Mouse (Mus musculus) v-Abl transformed pro-B cells (cell line): ENCODE data around the gene Uba3.

ENCODE experiments used
- in situ Hi-C, 2 experiments: fragments of 400-800 bp; cut with MboI; formaldehyde crosslinking; loops; one replicate each; pipeline ENCODE4 v1.15.1; 2025; ENCODE audit not compliant: unreplicated experiment in 2 of 2

Uba3 gene

DNA sequence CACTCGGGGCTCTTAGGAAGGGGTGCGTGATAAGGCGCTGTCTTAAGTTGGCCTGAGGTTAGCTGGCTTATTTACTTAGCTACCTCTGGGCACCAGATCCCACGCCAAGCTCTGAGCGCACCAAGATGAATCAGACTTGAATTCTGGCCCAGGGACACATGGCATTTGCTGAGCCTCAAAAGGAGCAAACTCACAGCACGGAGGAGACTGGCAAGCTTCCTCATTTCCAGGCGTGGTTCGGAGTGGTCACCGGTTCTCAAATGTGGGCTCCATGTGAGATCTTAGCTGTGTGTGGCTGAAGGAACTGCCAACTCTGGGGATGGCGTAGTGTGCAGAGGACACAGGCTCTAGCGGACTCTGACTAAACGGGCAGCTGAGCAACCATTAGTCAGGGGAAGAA is 6.5 kb upstream of the Uba3 start:
- in situ Hi-C loops: loop anchor here in 1 of 2 experiments (5.0 kb wide), 1 partner anchor 35 kb away; the partner anchor contains the start of gene Tmf1

DNA sequence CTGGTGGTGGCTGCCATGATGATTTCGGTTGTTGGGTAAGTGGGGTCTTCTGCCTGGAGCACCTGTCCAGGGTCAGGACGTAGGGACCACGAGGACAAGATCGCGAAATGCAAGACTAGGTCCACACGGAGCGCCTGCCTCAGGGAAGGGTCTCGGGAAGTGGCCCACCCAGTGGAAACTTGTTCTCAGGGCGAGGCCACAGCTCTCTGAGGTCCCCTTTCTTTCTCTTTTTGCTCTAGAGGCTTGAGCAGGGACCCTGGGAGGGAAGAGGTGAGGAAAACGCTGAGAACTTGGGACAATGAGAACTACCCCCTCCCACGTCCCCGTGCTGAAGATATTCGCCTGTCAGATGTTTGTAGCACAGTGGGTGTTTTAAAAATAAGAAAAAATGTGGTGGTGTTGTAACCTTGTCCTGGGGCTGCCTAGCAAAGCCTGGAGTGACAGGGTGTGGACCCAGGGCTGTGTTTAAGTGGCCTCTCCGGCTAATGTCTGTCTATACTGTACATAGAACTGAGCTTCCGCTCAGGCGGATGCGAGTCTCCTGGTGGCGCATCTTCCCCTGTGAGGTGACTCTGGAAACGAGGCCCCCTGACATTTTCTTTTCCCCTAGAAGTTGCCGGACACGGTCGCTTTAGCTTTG is 5.6 kb upstream of the Uba3 start:
- in situ Hi-C loops: loop anchor here in 1 of 2 experiments (5.0 kb wide), 1 partner anchor 34 kb away; the partner anchor contains the start of gene Tmf1

DNA sequence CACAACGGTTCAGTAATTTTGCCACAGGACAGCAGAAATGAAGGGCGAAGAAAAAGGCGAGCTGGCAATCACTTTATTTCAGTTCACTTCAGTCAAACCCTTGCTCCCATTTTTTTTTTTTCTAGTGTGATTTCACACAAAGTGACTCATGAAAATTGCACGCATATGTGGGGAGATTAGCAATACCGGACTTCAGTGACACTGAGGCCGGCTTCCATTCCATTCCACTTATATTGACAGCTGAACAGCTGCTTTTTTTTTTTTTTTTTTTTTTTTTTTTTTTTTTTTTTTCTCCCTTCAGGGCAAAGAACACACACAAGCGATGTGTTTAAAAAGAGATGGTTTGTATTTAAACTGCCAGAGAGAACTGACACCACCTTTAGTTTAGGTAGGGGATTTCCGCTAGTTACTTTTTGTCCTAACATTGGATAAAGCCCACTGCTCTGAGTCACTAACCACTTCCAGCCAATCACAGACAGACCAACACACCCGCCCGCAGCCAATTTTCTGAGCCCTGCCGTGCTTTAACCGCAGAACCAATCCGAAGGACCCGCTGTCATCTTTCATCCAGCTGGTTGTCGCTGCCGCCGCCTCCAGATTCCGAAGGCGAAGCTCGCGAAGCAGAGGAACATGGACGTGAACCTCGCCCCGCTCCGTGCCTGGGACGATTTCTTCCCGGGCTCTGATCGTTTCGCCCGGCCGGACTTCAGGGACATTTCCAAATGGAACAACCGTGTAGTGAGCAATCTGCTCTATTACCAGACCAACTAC is 4.9 kb upstream of the Uba3 start, which contains the start of gene Arl6ip5:
Arl6ip5 (plus strand) TSS at position 499 of the 771 bp plus-strand sequence.
- in situ Hi-C loops: loop anchor here in 1 of 2 experiments (5.0 kb wide), 1 partner anchor 33 kb away; the partner anchor contains the start of gene Tmf1

DNA sequence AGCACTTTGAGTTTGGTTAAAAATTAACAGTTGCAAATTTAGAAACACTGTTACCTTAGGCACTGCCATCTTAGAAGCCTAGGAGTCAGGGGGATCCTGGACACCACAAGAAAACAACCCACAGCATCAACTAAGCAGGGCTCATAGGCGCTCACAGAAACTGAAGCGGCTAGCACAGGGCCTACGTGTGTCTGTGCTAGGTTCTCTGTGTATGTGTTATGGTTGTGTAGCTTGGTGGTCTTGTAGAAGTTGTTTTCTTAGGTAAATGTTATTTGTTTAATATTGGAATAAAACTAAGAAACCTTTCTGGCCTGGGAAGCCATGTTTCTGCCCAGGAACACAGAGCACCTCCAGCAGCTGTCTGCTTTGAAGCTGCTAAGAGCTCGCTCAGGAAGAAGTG is 4.3 kb upstream of the Uba3 start:
- in situ Hi-C loops: loop anchor here in 1 of 2 experiments (5.0 kb wide), 1 partner anchor 32 kb away; the partner anchor contains the start of gene Tmf1

DNA sequence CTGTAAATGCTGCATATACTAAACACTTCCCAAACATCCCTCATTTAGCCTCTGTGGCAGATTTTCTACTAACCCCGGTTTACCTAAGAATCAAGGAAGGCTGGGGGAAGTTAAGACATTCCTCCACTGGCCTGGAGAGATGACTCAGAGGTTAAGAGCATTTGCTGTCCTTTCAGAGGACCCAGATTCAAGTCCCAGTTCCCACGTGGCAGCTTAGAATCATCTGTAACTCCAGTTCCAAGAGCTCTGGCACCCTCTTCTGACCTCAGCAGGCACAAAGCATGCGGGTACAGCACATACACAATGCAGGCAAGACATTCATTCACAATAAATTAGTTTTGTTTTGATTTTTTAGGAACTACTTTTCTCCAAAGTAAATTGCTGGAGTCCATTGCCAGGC is 3.8 kb upstream of the Uba3 start:
- in situ Hi-C loops: no loop called here

DNA sequence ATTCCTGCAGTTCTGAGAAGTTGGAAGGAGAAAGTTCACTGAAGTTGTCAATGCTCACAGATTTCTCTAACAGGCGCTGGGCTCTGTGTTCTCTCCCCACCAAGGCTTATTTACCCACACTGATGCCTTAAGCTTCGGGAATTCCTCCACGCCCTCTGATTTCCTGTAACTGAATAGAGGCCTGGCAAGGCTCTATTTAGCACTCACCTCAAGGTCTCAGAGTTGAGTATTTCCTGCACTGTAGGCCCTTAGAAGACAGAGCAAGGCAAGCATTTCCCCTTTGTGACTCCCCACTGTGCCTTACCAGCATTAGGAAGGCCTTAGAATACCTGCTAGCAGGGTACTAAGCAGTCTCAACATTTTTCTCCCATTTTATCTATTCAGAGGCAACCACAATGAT is 3.0 kb upstream of the Uba3 start:
- in situ Hi-C loops: no loop called here

DNA sequence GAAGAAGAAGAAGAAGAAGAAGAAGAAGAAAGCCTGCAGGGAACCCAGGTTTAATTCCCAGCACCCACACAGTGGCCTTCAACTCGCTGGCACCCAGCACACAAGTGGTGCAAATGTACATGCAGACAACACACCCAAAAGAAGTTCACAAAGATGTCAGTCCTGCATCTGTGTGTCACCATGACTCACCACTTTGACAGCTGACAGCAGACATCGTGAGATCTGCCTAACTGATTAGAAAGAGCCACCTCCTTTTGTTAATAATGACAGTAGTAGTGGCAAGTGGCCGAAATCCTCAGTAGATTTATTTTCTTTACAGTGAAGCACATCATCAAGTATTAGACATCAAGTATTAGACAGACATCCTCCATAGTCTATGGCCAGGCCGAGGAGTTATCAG is 1.6 kb upstream of the Uba3 start:
- in situ Hi-C loops: no loop called here

DNA sequence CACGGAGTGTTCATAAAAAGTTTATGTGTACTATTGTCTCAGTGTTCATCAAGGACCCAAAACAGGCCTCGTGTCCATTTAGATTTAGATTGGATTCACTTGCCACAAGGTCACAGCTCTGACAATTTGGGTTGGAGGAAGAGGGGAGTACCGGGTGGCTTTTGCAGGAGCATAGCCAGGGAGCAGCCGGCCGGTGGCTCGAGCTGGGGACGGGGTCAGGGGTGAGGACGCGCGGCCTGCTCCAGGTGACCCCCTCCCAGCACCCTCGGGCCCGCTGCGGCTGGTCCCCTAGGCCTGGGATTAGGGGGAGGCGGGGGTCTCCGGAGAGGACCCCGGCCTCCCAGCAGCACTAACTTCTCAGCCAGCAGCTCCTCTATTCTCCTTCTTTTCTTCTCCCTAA is 495 bp downstream of the Uba3 start:
- in situ Hi-C loops: no loop called here

DNA sequence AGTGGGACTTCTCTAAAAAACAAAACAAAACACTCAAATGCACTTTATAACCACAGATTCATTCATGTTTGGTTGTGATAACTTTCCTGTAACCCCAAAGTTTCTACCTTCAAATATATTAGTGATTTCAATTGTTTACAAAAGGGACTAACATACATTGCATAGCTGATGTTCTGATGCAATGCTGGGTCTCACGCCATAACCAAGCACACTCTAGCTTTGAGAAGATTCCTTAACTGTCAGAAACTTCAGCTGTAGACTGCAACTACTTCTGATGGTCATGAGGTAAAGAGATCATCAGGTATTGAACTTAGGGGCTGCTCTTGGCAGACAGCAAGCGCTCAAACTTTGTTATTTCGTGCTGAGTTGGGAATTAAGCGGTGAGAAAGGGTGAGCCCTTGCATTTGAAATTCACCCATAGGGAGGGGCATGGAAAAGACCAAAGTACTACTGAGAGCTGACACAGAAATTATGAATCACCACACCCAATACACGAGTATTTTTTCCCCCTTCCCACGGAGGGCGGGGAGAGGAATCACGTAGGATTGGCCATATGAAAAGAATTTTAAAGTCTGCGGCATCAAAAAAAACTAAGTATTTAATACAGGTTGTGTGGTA is 1.1 kb downstream of the Uba3 start:
- in situ Hi-C loops: no loop called here

DNA sequence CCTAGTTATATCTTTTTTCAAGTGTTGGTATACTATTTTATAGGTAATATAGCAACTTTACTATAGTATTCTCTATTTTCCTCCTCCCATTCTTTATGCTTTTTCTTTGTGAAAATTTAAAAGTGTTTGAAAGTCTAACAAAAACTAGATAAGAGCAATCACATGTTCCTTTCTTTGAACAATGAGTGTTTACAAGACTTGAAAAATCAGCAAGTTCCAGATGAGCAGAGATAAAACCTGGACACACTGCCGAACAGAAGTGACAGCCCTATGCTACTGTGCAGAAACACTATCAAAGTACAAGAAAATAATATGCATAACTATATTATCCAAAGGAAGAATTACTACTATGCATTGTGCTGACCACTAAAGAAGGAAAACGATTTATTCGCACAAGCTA is 3.0 kb downstream of the Uba3 start:
- in situ Hi-C loops: no loop called here

DNA sequence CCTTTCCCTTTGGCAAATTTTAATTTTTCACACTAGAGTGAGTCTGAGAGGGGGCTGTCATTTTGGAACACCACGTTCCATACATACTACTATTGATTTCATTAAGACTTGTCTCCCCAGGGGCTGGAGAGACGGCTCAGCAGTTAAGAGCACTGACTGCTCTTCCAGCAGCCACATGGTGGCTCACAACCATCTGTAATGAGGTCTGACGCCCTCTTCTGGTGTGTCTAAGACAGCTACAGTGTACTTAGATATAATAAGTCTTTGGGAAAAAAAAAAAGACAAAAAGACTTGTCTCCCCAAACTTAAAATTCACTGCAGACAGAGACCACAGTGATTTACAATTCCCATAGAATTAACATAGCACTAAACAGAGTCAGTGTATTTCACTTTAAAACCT is 5.0 kb downstream of the Uba3 start:
- in situ Hi-C loops: no loop called here

DNA sequence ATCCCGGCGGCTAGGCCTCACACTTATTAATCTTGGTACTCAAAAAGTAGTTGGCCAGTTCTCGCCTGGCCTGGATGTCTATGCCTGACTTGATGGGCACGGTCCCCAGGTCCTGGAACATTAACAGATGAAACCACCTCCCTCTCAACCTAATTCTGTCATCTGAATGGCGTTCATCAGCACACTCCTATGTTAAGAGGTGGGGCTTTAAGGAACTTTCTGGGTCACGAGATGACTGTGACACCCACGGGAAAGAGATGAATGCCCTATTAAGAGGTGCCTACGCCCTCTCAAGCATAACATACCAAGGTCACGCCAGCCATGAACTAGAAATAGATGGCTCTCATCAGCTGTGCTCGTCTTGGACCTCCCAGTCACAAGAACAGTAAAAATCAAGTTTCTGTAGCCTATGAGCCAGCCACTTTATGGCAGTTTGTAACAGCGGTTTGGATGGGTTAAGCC is 26.0 kb downstream of the Uba3 start:
- in situ Hi-C loops: loop anchor here (5.0 kb wide), 2 partner anchors 33 to 38 kb away; partner anchors contain the start of gene Arl6ip5 (in 1 of the 2)

DNA sequence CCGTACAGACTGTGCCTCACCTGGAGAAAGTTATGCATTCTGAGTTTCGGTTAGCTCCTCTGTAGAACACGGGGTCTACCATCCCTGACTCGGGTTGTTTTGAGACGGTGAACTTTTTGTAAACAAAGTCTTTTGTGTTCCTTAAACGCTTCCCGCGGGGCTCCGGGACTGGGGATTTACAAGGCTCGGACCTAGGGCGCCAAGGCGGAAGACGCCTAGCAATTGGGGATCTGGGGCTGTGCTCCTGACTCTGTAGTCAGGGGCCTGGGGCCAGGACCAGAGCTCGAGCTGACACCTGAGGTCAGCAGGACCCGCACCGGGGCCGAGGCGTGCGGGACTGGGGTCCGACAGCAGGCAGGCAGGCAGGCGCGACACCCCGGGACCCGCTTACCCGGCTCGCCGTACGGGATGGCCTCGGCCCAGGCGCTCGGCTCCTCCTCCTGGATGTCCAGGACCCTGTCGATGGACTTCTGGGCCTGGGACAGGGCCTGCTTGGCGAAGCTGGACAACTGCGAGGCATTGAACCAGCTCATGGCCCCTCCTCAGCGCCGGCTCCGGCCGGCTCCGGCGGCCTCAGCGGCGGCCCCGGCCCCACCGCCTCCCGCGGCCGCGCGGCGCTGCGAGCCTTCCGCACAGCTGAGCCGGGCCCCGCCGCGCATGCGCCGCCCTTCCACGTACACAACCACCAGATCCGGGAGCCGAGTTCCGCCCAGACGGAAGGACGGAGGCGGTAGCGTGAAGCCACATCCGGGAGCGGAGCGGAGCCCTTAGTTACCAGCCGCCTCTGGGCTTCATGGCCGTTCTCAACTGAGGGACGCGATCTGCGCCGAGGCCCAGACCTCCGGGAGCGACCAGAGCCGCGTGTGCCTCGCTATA is 26.7 kb downstream of the Uba3 start, which contains the start of gene Tmf1:
Tmf1 (minus strand) TSS at position 632 of the 876 bp plus-strand sequence.
- in situ Hi-C loops: loop anchor here (5.0 kb wide), 2 partner anchors 34 to 39 kb away; partner anchors contain the start of gene Arl6ip5 (in 1 of the 2)

DNA sequence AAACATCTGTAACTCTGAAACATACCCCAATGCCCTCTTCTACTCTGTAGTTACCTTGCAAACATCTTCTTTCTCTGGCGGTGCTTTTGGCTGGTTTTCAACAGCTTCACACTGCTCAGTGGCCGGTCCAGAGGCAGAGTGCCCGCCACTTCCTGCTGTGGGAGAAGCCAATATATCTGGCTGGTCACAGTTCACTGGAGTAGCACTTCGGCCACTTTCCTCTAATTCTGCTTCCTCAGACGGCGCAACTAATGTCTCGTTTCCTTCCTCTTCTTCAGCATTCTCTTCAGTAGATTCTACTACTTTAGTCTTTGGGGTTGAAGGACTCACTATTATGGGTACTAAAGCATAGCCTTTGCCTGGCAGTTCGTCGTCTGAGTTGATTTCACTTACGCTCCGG is 29.7 kb downstream of the Uba3 start:
- in situ Hi-C loops: loop anchor here (5.0 kb wide), 2 partner anchors 37 to 42 kb away; partner anchors contain the start of gene Arl6ip5 (in 1 of the 2)

DNA sequence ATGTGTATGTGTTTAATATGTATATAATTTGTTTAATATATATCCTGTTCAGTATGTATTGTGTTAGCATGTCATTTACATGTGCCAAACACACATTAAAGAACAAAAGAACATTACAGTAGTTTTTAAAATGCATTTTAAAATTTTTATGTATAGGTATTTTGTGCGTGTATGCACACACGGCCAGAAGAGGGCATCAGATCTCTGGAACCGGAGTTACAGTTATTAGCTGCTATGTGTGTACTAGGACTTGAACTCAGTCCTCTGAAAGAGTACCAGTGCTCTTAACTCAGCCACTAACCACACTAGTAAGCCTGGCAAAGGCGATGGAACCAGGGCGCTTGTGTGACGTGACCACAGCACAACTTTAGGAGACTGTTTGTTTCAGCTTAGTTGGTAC is 55.3 kb downstream of the Uba3 start:
- in situ Hi-C loops: no loop called here

DNA sequence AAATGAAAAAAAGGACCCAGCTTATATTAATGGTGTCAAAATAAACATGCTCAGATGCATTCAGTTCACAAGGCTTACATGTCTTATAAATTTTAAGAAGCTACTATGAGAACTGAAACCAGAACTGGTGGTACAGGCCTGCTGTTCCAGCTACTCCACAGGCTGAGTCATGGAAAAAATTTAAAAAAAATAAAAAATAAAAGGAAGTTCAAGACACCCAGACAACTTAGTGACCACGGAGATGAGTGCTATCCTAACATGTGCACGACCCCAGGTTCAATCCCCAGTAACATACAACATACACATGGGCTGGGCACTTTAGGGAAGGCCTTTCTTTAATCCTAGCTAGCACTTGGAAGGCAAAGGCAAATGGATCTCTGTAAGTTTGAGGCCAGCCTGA is 55.7 kb downstream of the Uba3 start:
- in situ Hi-C loops: loop anchor here (5.0 to 25.0 kb wide), 6 partner anchors 103 to 1437 kb away; partner anchors contain the start of genes Lmod3 (in 2 of the 2) and Suclg2 (in 1 of the 2)

DNA sequence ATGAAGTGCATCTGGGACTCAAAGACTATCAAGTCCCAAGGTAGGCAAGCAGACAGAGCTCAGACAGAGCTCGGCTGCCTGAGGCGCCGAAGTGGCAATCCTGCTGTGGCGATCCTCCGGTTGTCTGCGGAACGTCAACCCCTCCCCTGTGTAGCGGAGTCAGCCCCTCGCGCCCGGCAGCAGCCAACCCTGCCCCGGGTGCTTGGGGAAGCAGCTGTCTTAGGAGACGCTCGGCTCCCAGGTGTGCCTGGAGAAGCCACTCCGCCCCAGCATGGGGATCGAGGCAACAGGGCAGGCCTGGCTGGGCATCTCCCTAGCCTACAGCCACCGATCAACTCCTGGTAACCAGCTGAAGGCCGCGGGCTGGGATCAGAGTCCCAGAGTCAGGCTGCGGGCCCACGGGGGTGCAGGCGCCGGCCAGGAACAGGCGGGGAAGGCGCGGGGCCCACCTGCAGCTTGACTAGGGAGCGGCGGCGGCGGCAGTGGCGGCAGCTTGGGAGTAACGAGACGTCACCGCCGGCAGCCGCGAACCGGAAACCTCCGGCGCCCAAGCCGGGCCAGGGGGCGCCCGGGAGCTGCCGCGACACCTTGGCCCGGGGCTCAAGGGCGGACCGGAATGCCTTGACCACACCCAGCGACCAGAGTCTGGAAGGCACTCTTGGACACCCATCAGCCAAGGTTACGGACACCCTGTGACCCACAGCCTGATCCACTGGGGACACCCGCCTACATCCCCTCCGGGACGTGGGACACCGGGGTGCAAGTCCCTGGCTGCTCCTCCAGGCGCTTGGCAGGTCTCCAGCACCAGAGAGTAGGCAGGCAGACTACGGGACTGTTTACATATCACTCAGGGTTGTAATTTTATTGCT is 56.8 kb downstream of the Uba3 start, which contains the start of gene Eogt:
Eogt (minus strand) TSS at position 800 of the 869 bp plus-strand sequence.
- in situ Hi-C loops: loop anchor here (5.0 to 25.0 kb wide), 6 partner anchors 104 to 1436 kb away; partner anchors contain the start of genes Lmod3 (in 2 of the 2) and Suclg2 (in 1 of the 2)

DNA sequence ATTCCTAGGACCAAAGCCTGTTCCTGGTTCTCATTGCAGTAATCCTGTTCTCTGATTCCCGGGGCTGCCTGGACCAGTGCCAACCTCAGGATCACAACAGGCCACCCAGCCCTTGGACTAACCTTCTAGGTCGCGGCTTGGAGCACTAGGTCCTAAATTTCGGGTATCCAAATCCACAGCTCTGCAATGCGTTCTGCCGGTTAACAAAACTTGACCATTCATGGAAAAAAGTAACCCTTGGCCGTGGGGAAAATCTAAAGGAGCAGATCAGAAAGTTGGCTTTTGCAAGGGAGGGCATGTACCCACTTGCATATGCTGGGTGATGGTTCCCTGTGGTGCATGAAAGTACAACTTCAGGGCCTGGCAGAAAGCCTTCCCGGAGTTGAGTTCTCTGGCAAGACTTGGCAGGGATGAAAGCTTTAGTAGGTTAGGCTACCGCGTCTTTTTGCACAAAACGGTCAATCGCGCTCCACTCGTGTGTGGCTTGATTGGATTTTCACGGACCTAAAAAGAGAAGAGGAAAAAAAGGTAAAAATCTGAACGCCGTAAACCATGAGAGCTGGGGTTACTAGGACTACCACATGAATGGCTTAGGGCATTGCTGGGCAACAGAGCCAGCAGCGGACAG is 57.6 kb downstream of the Uba3 start:
- in situ Hi-C loops: loop anchor here (5.0 to 25.0 kb wide), 6 partner anchors 104 to 1436 kb away; partner anchors contain the start of genes Lmod3 (in 2 of the 2) and Suclg2 (in 1 of the 2)
